Mouse (Mus musculus) bone marrow macrophage, adult 2 months (primary cell): Measurements from ENCODE around the gene Cks1b. TPM values are rescaled to one million over a fixed set of nuclear protein-coding genes. Genes with fewer than 3 reads are reported as not detected.

Experiments used
- H3K27ac ChIP-seq: 2 replicates; pipeline ENCODE4 v1.5.1; 2012; ENCODE audit warnings: low read depth, low read length; ENCODE audit not compliant: insufficient read depth
- H3K4me1 ChIP-seq: 2 replicates; pipeline ENCODE4 v1.6.1; 2012; ENCODE audit warnings: low read length; ENCODE audit not compliant: control insufficient read depth, insufficient read depth
- H3K4me3 ChIP-seq: 2 replicates; pipeline ENCODE4 v1.5.1; 2012; ENCODE audit warnings: mild to moderate bottlenecking, low read length, moderate library complexity; ENCODE audit not compliant: insufficient read depth
- CTCF ChIP-seq: IDR thresholded peaks from 2 replicates; pipeline ENCODE4 v1.5.1; 2012; ENCODE audit warnings: low read depth, mild to moderate bottlenecking, low read length, moderate library complexity
- POLR2A ChIP-seq: IDR thresholded peaks from 2 replicates; pipeline ENCODE4 v1.6.1; 2012; ENCODE audit warnings: mild to moderate bottlenecking, low read depth, low read length, borderline replicate concordance
- polyA plus RNA-seq: library from polyadenylated mRNA; stranded (reverse); fragments of >200 nt; gene quantifications from 2 replicates; pipeline ENCODE4 v1.2.4, GENCODE M21; 2012; ENCODE audit not compliant: missing spikeins, insufficient read depth, insufficient read length

Gene Cks1b
- polyA plus RNA-seq, 1 experiment, result 46.6 TPM

- TF ChIP-seq POLR2A (no peak), CTCF (no peak)
- peak overlapping the region; percentile 95 for H3K27ac ChIP-seq
- H3K4me3 ChIP-seq, result peak overlapping the region; percentile 90
- H3K4me1 ChIP-seq, result peaks cover 41% of the 10 kb centered on the region
Measured at GRCm38 (mm10) chr3:89418861-89419250, 673 bp upstream of the Cks1b start.

DNA sequence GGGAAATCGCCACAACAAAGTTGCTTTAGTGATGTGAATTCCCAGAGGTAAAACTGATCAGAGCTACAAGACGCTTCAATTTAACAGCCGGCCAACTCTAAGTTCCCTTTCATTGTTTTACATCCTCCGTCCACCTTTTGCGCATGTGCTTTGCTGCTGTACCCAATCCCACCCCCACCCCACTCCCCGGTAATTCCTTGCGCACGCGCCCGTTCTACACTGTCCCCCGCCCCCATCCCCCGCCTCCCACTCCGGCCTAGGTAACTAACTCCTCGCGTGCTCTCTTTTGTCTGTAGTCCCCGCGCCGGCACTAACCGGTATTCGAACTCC is 378 bp downstream of the Cks1b start:
- no peak for TF ChIP-seq CTCF
- no peak; the same call in 1 of the 2 replicates for TF ChIP-seq POLR2A
- Histone ChIP-seq H3K4me3 (peak overlapping the region; percentile 90), H3K4me1 (peaks cover 32% of the 10 kb centered on the region), H3K27ac (peak overlapping the region; percentile 70)

- peak overlapping the region; percentile 90 for H3K4me3 ChIP-seq
- H3K27ac ChIP-seq, result peak overlapping the region; percentile 36; the same call in 1 of the 2 replicates
Measured at GRCm38 (mm10) chr3:89417131-89417530, 1.1 kb downstream of the Cks1b start.

DNA sequence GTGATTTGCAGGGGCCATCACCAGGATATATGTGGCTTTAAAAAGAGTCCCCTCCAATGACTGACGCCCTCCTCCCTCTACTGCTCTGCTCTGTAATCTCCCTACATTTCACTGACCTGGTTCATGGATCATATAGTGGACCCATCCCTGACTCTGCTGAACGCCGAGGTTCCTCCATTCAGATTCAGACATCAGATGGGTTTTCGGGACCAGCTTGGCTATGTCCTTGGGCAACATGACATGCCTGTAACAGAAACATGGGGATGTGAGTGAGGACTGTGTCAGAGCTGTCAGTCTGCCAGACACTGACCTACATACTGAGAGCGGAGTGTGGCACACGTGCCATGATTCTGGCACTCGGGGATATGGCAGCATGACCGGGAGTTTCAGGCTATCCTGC is 2.0 kb downstream of the Cks1b start:
- no peak for TF ChIP-seq CTCF
- TF ChIP-seq POLR2A, result no peak
- no peak overlapping the region for H3K4me3 ChIP-seq

More at GRCm38 (mm10) chr3:89417131-89417530, 1.1 kb downstream of the Cks1b start:
- no peak for TF ChIP-seq POLR2A
- TF ChIP-seq CTCF, result no peak
- H3K4me1 ChIP-seq, result peaks cover 27% of the 10 kb centered on the region

GRCm38 (mm10) chr3:89411490-89412393 is 6.4 kb downstream of the Cks1b start, which contains the start of gene Flad1:
Gene Flad1 (minus strand): TSS chr3:89411870.
- Histone ChIP-seq H3K4me1 (peaks cover 11% of the 10 kb centered on the region), H3K4me3 (peak within 1 kb of the TSS; percentile 79), H3K27ac (peak within 1 kb of the TSS; percentile 31; the same call in 1 of the 2 replicates)
- TF ChIP-seq POLR2A, result no peak
- TF ChIP-seq CTCF, result no peak

More for the DNA sequence above, 2.0 kb downstream of the Cks1b start:
- peaks cover 20% of the 10 kb centered on the region for H3K4me1 ChIP-seq
- H3K27ac ChIP-seq, result no peak overlapping the region

DNA sequence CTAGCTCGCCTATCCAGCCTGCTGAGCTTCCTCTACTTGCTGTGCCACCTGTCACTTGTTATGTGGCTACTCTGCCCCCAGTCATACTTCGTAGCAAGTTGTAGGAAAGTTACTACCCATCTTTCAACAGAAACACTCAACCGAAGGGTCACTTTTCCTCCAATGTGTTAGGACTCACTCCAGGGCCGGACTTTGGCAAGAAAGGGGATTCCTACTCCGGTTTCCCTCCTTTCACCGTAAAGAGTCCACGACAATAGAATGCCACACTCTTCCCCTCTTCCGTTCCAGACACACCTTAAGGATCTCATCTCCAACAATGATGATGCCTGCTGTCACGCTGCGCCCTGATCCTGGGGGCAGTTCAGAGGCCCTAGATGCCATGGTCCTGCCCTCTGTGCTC is 7.3 kb downstream of the Cks1b start:
- no peak for TF ChIP-seq CTCF
- TF ChIP-seq POLR2A, result no peak
- H3K4me1 ChIP-seq, result peaks cover 5% of the 10 kb centered on the region
- H3K4me3 ChIP-seq, result peak overlapping the region; percentile 79
- H3K27ac ChIP-seq, result no peak overlapping the region

GRCm38 (mm10) chr3:89409701-89410100 is 8.5 kb downstream of the Cks1b start:
- no peak overlapping the region for H3K4me3 ChIP-seq
- H3K27ac ChIP-seq, result no peak overlapping the region
- H3K4me1 ChIP-seq, result peaks cover 5% of the 10 kb centered on the region
- TF ChIP-seq POLR2A, result no peak
- TF ChIP-seq CTCF, result no peak

- H3K27ac ChIP-seq, result no peak overlapping the region
Measured at GRCm38 (mm10) chr3:89408448-89408847, 9.7 kb downstream of the Cks1b start.

GRCm38 (mm10) chr3:89406887-89407286 is 11.3 kb downstream of the Cks1b start:
- no peak overlapping the region for H3K27ac ChIP-seq
- H3K4me3 ChIP-seq, result no peak overlapping the region
- no peak for TF ChIP-seq POLR2A
- no peak for TF ChIP-seq CTCF
- H3K4me1 ChIP-seq, result peaks cover 5% of the 10 kb centered on the region

More at GRCm38 (mm10) chr3:89408448-89408847, 9.7 kb downstream of the Cks1b start:
- Histone ChIP-seq H3K4me1 (peaks cover 5% of the 10 kb centered on the region), H3K4me3 (no peak overlapping the region)
- no peak for TF ChIP-seq POLR2A
- TF ChIP-seq CTCF, result no peak

DNA sequence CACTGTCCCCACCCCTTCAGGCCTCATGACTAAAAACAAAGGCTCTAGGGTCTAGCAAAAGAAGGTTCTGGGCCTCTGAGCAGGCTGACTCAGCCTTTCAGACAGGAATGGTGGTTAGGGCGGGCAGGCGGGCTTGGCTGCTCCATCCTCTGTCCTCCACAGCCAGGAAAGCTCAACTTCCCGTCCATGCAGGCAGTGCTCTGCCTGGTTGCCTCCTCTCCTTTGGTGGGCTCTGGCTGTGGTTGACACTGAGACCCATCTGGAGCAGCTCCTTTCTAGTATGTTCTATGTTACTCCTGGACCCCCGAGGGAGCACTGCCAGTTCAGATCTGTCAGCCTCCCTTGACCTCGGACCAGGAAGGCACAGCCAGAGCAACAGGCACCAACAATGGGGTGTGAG is 15.5 kb downstream of the Cks1b start, which contains the start of gene Lenep:
Gene Lenep, minus strand, starts transcription at position 101 of the 400 bp plus-strand sequence.
- TF ChIP-seq POLR2A, result no peak
- TF ChIP-seq CTCF, result no peak
- Histone ChIP-seq H3K4me1 (no peaks in the 10 kb centered on the region), H3K27ac (no peak within 1 kb of the TSS), H3K4me3 (no peak within 1 kb of the TSS)
